Mouse (Mus musculus) embryonic facial prominence, embryonic 14.5 days (tissue): ENCODE data around the gene Slc36a3. TPM values are rescaled to one million over a fixed set of nuclear protein-coding genes. Genes with fewer than 3 reads are reported as not detected.

ENCODE experiments used
- ATAC-seq: fragments of 200-750 bp; cut with Nextera tagmentation; 2 replicates; pipeline ENCODE4 v1.8.0; 2017; ENCODE audit warnings: low read depth, moderate number of reproducible peaks, moderate TSS enrichment
- DNase-seq: peaks from one replicate; pipeline ENCODE4 v3.0.0-alpha.2; 2015; ENCODE audit warnings: low spot score
- H3K27ac ChIP-seq: fragments of 300-500 bp; sonication (generic); replicated peaks from 2 replicates; pipeline ENCODE4 v1.5.1; 2014; ENCODE audit warnings: low read depth, mild to moderate bottlenecking, low read length, moderate library complexity
- H3K27me3 ChIP-seq: fragments of 300-500 bp; sonication (generic); replicated peaks from 2 replicates; pipeline ENCODE4 v1.6.1; 2014; ENCODE audit warnings: low read length; ENCODE audit not compliant: control insufficient read depth, insufficient read depth
- H3K36me3 ChIP-seq: fragments of 300-500 bp; sonication (generic); 2 replicates; pipeline ENCODE4 v1.6.1; 2014; ENCODE audit warnings: low read length, mixed read lengths; ENCODE audit not compliant: control insufficient read depth, insufficient read depth
- H3K4me1 ChIP-seq: fragments of 300-500 bp; sonication (generic); 2 replicates; pipeline ENCODE4 v1.6.1; 2014; ENCODE audit warnings: antibody characterized with exemption, low read length; ENCODE audit not compliant: control insufficient read depth, insufficient read depth
- H3K4me2 ChIP-seq: fragments of 300-500 bp; sonication (generic); 2 replicates; pipeline ENCODE4 v1.6.1; 2014; ENCODE audit warnings: low read depth, mild to moderate bottlenecking, low read length, moderate library complexity, mixed read lengths
- H3K4me3 ChIP-seq: fragments of 300-500 bp; sonication (generic); 2 replicates; pipeline ENCODE4 v1.5.1; 2014; ENCODE audit warnings: low read depth, mild to moderate bottlenecking, low read length
- H3K9ac ChIP-seq: fragments of 300-500 bp; sonication (generic); 2 replicates; pipeline ENCODE4 v1.6.1; 2014; ENCODE audit warnings: low read depth, mild to moderate bottlenecking, low read length, moderate library complexity, mixed read lengths
- H3K9me3 ChIP-seq: fragments of 300-500 bp; sonication (generic); 2 replicates; pipeline ENCODE4 v1.6.1; 2016; ENCODE audit warnings: low read length; ENCODE audit not compliant: control insufficient read depth
- WGBS: fragments of 180-500 bp; shearing (Covaris S2); extraction: QIAGEN DNeasy Blood & Tissue Kit; methylation state at CpG from one replicate; pipeline ENCODE4 v1.1.7; 2014; 5-methylcytosine and 5-hydroxymethylcytosine counted together
- polyA plus RNA-seq: library from polyadenylated mRNA; unstranded; fragments of >200 nt; fragmentation: Nextera tagmentation; extraction: Ambion mirVana; gene quantifications from 2 replicates; pipeline ENCODE4 v1.2.1, GENCODE M21; 2014

Slc36a3 gene
- polyA plus RNA-seq, 1 experiment from 2014 or later, result not detected

- Histone ChIP-seq H3K27ac (no peak overlapping the region), H3K4me2 (no peak overlapping the region), H3K9me3 (no peaks in the 10 kb centered on the region), H3K9ac (no peak overlapping the region), H3K4me3 (no peak overlapping the region), H3K36me3 (no peaks in the 10 kb centered on the region), H3K4me1 (0 out of 2 replicates have a peak, but pooled peaks cover 3% of the 10 kb centered on the region), H3K27me3 (peaks cover 10% of the 10 kb centered on the region; the same call in 1 of the 2 replicates)
- WGBS, result 82% methylated on average over 9 of the region's 9 CpGs
- no peak for DNase-seq
- ATAC-seq, result no peak
These were observed 70.3 kb downstream of the Slc36a3 start for GRCm38 (mm10) chr11:55081206-55081605.

GRCm38 (mm10) chr11:55079180-55079579 is 72.3 kb downstream of the Slc36a3 start:
- 80% methylated on average over 4 of the region's 4 CpGs for WGBS
- no peak overlapping the region for H3K4me3 ChIP-seq
- no peak overlapping the region for H3K4me2 ChIP-seq
- H3K9ac ChIP-seq, result no peak overlapping the region
- no peak for ATAC-seq
- no peaks in the 10 kb centered on the region for H3K36me3 ChIP-seq
- peaks cover 10% of the 10 kb centered on the region; the same call in 1 of the 2 replicates for H3K27me3 ChIP-seq
- DNase-seq, result no peak
- no peak overlapping the region for H3K27ac ChIP-seq
- 0 out of 2 replicates have a peak, but pooled peaks cover 3% of the 10 kb centered on the region for H3K4me1 ChIP-seq
- H3K9me3 ChIP-seq, result no peaks in the 10 kb centered on the region

- no peak for DNase-seq
- H3K4me1 ChIP-seq, result 0 out of 2 replicates have a peak, but pooled peaks cover 3% of the 10 kb centered on the region
- ATAC-seq, result no peak
- peak overlapping the region; percentile 94 for H3K4me2 ChIP-seq
- H3K36me3 ChIP-seq, result no peaks in the 10 kb centered on the region
- H3K9me3 ChIP-seq, result no peaks in the 10 kb centered on the region
- no peak overlapping the region for H3K27ac ChIP-seq
- H3K9ac ChIP-seq, result peak overlapping the region; percentile 60; the same call in 1 of the 2 replicates
- WGBS, result 44% methylated on average over 3 of the region's 3 CpGs
- no peak overlapping the region for H3K4me3 ChIP-seq
- peaks cover 10% of the 10 kb centered on the region; the same call in 1 of the 2 replicates for H3K27me3 ChIP-seq
These were observed 73.0 kb downstream of the Slc36a3 start for GRCm38 (mm10) chr11:55078502-55078901.

- Histone ChIP-seq H3K4me2 (peak within 1 kb of the TSS; percentile 94), H3K27me3 (peaks cover 10% of the 10 kb centered on the region; the same call in 1 of the 2 replicates), H3K4me3 (peak within 1 kb of the TSS; percentile 49), H3K9me3 (no peaks in the 10 kb centered on the region), H3K27ac (no peak within 1 kb of the TSS), H3K36me3 (no peaks in the 10 kb centered on the region), H3K9ac (peak within 1 kb of the TSS; percentile 60), H3K4me1 (0 out of 2 replicates have a peak, but pooled peaks cover 3% of the 10 kb centered on the region)
- ATAC-seq (peak; percentile 74), DNase-seq (peak; percentile 75)
- under 1% methylated on average over 39 of the region's 50 CpGs for WGBS
These were observed 73.9 kb downstream of the Slc36a3 start, which contains the start of gene Ccdc69 for GRCm38 (mm10) chr11:55077331-55078231. Gene Ccdc69, minus strand, starts transcription at chr11:55078131.

- ATAC-seq, result no peak
- DNase-seq, result no peak
These were observed 75.3 kb downstream of the Slc36a3 start for GRCm38 (mm10) chr11:55076234-55076633.

GRCm38 (mm10) chr11:55075602-55076001 is 75.9 kb downstream of the Slc36a3 start:
- H3K4me3 ChIP-seq, result no peak overlapping the region
- H3K9ac ChIP-seq, result no peak overlapping the region
- H3K9me3 ChIP-seq, result no peaks in the 10 kb centered on the region
- 53% methylated on average over 2 of the region's 2 CpGs for WGBS
- H3K36me3 ChIP-seq, result no peaks in the 10 kb centered on the region
- H3K27ac ChIP-seq, result no peak overlapping the region
- DNase-seq, result peak; percentile 30
- no peak for ATAC-seq
- H3K4me2 ChIP-seq, result no peak overlapping the region
- peaks cover 10% of the 10 kb centered on the region; the same call in 1 of the 2 replicates for H3K27me3 ChIP-seq
- H3K4me1 ChIP-seq, result 0 out of 2 replicates have a peak, but pooled peaks cover 3% of the 10 kb centered on the region

More at GRCm38 (mm10) chr11:55076234-55076633, 75.3 kb downstream of the Slc36a3 start:
- Histone ChIP-seq H3K4me3 (no peak overlapping the region), H3K4me2 (no peak overlapping the region), H3K27ac (no peak overlapping the region), H3K36me3 (no peaks in the 10 kb centered on the region), H3K27me3 (peaks cover 10% of the 10 kb centered on the region; the same call in 1 of the 2 replicates), H3K4me1 (0 out of 2 replicates have a peak, but pooled peaks cover 3% of the 10 kb centered on the region), H3K9me3 (no peaks in the 10 kb centered on the region), H3K9ac (no peak overlapping the region)
- WGBS, result 82% methylated on average over 5 of the region's 5 CpGs

Other genes with a start within 250 kb of the Slc36a3 start
- 67.7 and 89.8 TPM in 2 replicates for gene Gpx3, start 249.3 kb downstream of the Slc36a3 start, polyA plus RNA-seq
- gene Tnip1, start 188.8 kb downstream of the Slc36a3 start, polyA plus RNA-seq, result 20.4 and 21.0 TPM in 2 replicates
- 393 and 439 TPM in 2 replicates for gene Anxa6, start 118.3 kb downstream of the Slc36a3 start, polyA plus RNA-seq
- 2.2 and 2.7 TPM in 2 replicates for gene Ccdc69, start 73.6 kb downstream of the Slc36a3 start, polyA plus RNA-seq
- 28.2 and 30.3 TPM in 2 replicates for gene Gm2a, start 53.6 kb downstream of the Slc36a3 start, polyA plus RNA-seq
- gene Slc36a2, start 33.4 kb upstream of the Slc36a3 start, polyA plus RNA-seq, result 3.3 and 6.3 TPM in 2 replicates
- gene Slc36a1, start 52.6 kb upstream of the Slc36a3 start, polyA plus RNA-seq, result 2.3 and 2.6 TPM in 2 replicates
- 1.2 and 1.5 TPM in 2 replicates for gene Fat2, start 184.9 kb upstream of the Slc36a3 start, polyA plus RNA-seq